Mouse (Mus musculus) heart, embryonic 11.5 days (tissue): ENCODE data around the gene Samd4. TPM values are rescaled to one million over a fixed set of nuclear protein-coding genes. Genes with fewer than 3 reads are reported as not detected.
A peak's percentile ranks its signal among the peaks of the same experiment; 100 is the strongest.

Source experiments
- ATAC-seq: fragments of 200-750 bp; cut with Nextera tagmentation; replicated peaks from 2 replicates; pipeline ENCODE4 v1.8.0; 2017; ENCODE audit warnings: moderate library complexity; ENCODE audit not compliant: insufficient number of reproducible peaks, low FRiP score, low TSS enrichment
- H3K27ac ChIP-seq: fragments of 300-500 bp; sonication (generic); 2 replicates; pipeline ENCODE4 v1.5.1; 2014; ENCODE audit warnings: mild to moderate bottlenecking, low read depth, low read length
- H3K27me3 ChIP-seq: fragments of 300-500 bp; sonication (generic); 2 replicates; pipeline ENCODE4 v1.6.1; 2014; ENCODE audit warnings: mild to moderate bottlenecking, low read length, mixed read lengths; ENCODE audit not compliant: control insufficient read depth, insufficient read depth
- H3K36me3 ChIP-seq: fragments of 300-500 bp; sonication (generic); 2 replicates; pipeline ENCODE4 v1.6.1; 2014; ENCODE audit warnings: mild to moderate bottlenecking, low read length, moderate library complexity, mixed read lengths; ENCODE audit not compliant: control insufficient read depth, insufficient read depth
- H3K4me1 ChIP-seq: fragments of 300-500 bp; sonication (generic); 2 replicates; pipeline ENCODE4 v1.6.1; 2014; ENCODE audit warnings: low read length; ENCODE audit not compliant: control insufficient read depth, insufficient read depth
- H3K4me2 ChIP-seq: fragments of 300-500 bp; sonication (generic); 2 replicates; pipeline ENCODE4 v1.6.1; 2014; ENCODE audit warnings: mild to moderate bottlenecking, moderate library complexity
- H3K4me3 ChIP-seq: fragments of 300-500 bp; sonication (generic); 2 replicates; pipeline ENCODE4 v1.5.1; 2014; ENCODE audit warnings: low read depth, low read length
- H3K9ac ChIP-seq: fragments of 300-500 bp; sonication (generic); 2 replicates; pipeline ENCODE4 v1.6.1; 2014; ENCODE audit warnings: mild to moderate bottlenecking, low read depth, low read length, moderate library complexity
- H3K9me3 ChIP-seq: fragments of 300-500 bp; sonication (generic); replicated peaks from 2 replicates; pipeline ENCODE4 v1.6.1; 2016; ENCODE audit warnings: low read length; ENCODE audit not compliant: control insufficient read depth
- WGBS: fragments of 180-500 bp; shearing (Covaris S2); extraction: QIAGEN DNeasy Blood & Tissue Kit; methylation state at CpG from one replicate; pipeline ENCODE4 v1.1.7; 2014; ENCODE audit not compliant: insufficient replicate concordance; 5-methylcytosine and 5-hydroxymethylcytosine counted together
- polyA plus RNA-seq: library from polyadenylated mRNA; unstranded; fragments of >200 nt; fragmentation: Nextera tagmentation; extraction: Ambion mirVana; gene quantifications from 2 replicates; pipeline ENCODE4 v1.2.1, GENCODE M21; 2014

Samd4 gene
- polyA plus RNA-seq, 1 experiment from 2014 or later: 13.1 TPM

- no peak overlapping the region for H3K9ac ChIP-seq
- H3K9me3 ChIP-seq: no peaks in the 10 kb centered on the region
- H3K4me1 ChIP-seq: peaks cover 19% of the 10 kb centered on the region
- H3K4me3 ChIP-seq: no peak overlapping the region
- H3K4me2 ChIP-seq: no peak overlapping the region
- 82% methylated on average over 13 of the region's 13 CpGs for WGBS
- H3K27ac ChIP-seq: no peak overlapping the region
- no peak for ATAC-seq
- no peaks in the 10 kb centered on the region for H3K36me3 ChIP-seq
- H3K27me3 ChIP-seq: no peaks in the 10 kb centered on the region
These were observed 49.5 kb downstream of the Samd4 start for GRCm38 (mm10) chr14:46932121-46932520.

- Histone ChIP-seq H3K36me3 (no peaks in the 10 kb centered on the region), H3K4me1 (peaks cover 19% of the 10 kb centered on the region), H3K27ac (no peak overlapping the region), H3K4me2 (no peak overlapping the region), H3K27me3 (no peaks in the 10 kb centered on the region), H3K9me3 (no peaks in the 10 kb centered on the region), H3K9ac (no peak overlapping the region), H3K4me3 (no peak overlapping the region)
- no peak for ATAC-seq
- WGBS: 24% methylated on average over 6 of the region's 6 CpGs
These were observed 50.1 kb downstream of the Samd4 start for GRCm38 (mm10) chr14:46932708-46933107.

GRCm38 (mm10) chr14:46941077-46941476 is 58.4 kb downstream of the Samd4 start:
- peak overlapping the region; percentile 90 for H3K27ac ChIP-seq
- H3K9ac ChIP-seq: 0 out of 2 replicates have a peak overlapping the region, but pooled peaks have one; percentile 46
- no peak overlapping the region for H3K4me3 ChIP-seq
- 26% methylated on average over 6 of the region's 6 CpGs for WGBS
- H3K4me1 ChIP-seq: peaks cover 49% of the 10 kb centered on the region
- H3K27me3 ChIP-seq: no peaks in the 10 kb centered on the region
- H3K36me3 ChIP-seq: no peaks in the 10 kb centered on the region
- no peaks in the 10 kb centered on the region for H3K9me3 ChIP-seq
- H3K4me2 ChIP-seq: peak overlapping the region; percentile 50
- ATAC-seq: no peak

- ATAC-seq: peak; percentile 68; the same call in 1 of the 2 replicates
- peak overlapping the region; percentile 52; the same call in 1 of the 2 replicates for H3K9ac ChIP-seq
These were observed 59.5 kb downstream of the Samd4 start for GRCm38 (mm10) chr14:46941896-46942812.

GRCm38 (mm10) chr14:46944411-46944810 is 61.8 kb downstream of the Samd4 start:
- Histone ChIP-seq H3K36me3 (no peaks in the 10 kb centered on the region), H3K4me2 (no peak overlapping the region), H3K9ac (no peak overlapping the region), H3K9me3 (no peaks in the 10 kb centered on the region), H3K27me3 (no peaks in the 10 kb centered on the region), H3K4me3 (no peak overlapping the region), H3K27ac (no peak overlapping the region), H3K4me1 (peaks cover 51% of the 10 kb centered on the region)
- 66% methylated on average over 3 of the region's 3 CpGs for WGBS
- ATAC-seq: no peak

More at GRCm38 (mm10) chr14:46941896-46942812, 59.5 kb downstream of the Samd4 start:
- Histone ChIP-seq H3K27ac (peak overlapping the region; percentile 90), H3K27me3 (no peaks in the 10 kb centered on the region), H3K4me3 (no peak overlapping the region), H3K4me1 (peaks cover 51% of the 10 kb centered on the region), H3K4me2 (peak overlapping the region; percentile 50), H3K9me3 (no peaks in the 10 kb centered on the region), H3K36me3 (no peaks in the 10 kb centered on the region)
- WGBS: 42% methylated on average over 23 of the region's 23 CpGs

GRCm38 (mm10) chr14:46945903-46946490 is 63.3 kb downstream of the Samd4 start:
- Histone ChIP-seq H3K9me3 (no peaks in the 10 kb centered on the region), H3K27me3 (no peaks in the 10 kb centered on the region), H3K27ac (no peak overlapping the region), H3K4me3 (no peak overlapping the region), H3K4me1 (peaks cover 59% of the 10 kb centered on the region), H3K36me3 (no peaks in the 10 kb centered on the region), H3K9ac (no peak overlapping the region), H3K4me2 (peak overlapping the region; percentile 14)
- ATAC-seq: no peak
- 60% methylated on average over 10 of the region's 10 CpGs for WGBS

- Histone ChIP-seq H3K9ac (no peak overlapping the region), H3K4me2 (no peak overlapping the region), H3K27ac (no peak overlapping the region), H3K9me3 (no peaks in the 10 kb centered on the region), H3K4me3 (no peak overlapping the region), H3K27me3 (no peaks in the 10 kb centered on the region), H3K36me3 (no peaks in the 10 kb centered on the region), H3K4me1 (peaks cover 58% of the 10 kb centered on the region)
- 75% methylated on average over 3 of the region's 3 CpGs for WGBS
- ATAC-seq: no peak
These were observed 65.0 kb downstream of the Samd4 start for GRCm38 (mm10) chr14:46947644-46948043.

- peak overlapping the region; percentile 47 for H3K4me2 ChIP-seq
- H3K27me3 ChIP-seq: no peaks in the 10 kb centered on the region
- no peak overlapping the region for H3K4me3 ChIP-seq
- H3K27ac ChIP-seq: peak overlapping the region; percentile 71
- ATAC-seq: no peak; the same call in 1 of the 2 replicates
- no peak overlapping the region for H3K9ac ChIP-seq
- no peaks in the 10 kb centered on the region for H3K9me3 ChIP-seq
- H3K36me3 ChIP-seq: no peaks in the 10 kb centered on the region
- 27% methylated on average over 11 of the region's 11 CpGs for WGBS
- H3K4me1 ChIP-seq: peaks cover 52% of the 10 kb centered on the region
These were observed 68.1 kb downstream of the Samd4 start for GRCm38 (mm10) chr14:46950527-46951384.
